Mouse (Mus musculus) MEL (cell line): ENCODE measurements at regions not wholly inside any gene's neighbourhood (a gene's known extent, or its start where the extent isn't known, plus 50 kb on each side); places are given as distances from the start of the nearest gene placed in this dataset.

Source experiments
- BHLHE40 ChIP-seq: IDR thresholded peaks from 2 replicates; pipeline ENCODE4 v1.6.1; 2012; ENCODE audit warnings: low read depth, mild to moderate bottlenecking, inconsistent platforms, low read length, improper control_type of control experiment, borderline replicate concordance
- CTCF ChIP-seq, 3 experiments: IDR thresholded peaks in 2 of 3; conservative IDR thresholded peaks in 1 of 3; 2 replicates each; pipeline ENCODE4 v1.5.1; 2011 to 2012; ENCODE audit warnings: low read length in 3 of 3, low read depth in 2 of 3, mild to moderate bottlenecking in 2 of 3, improper control_type of control experiment in 1 of 3, inconsistent platforms in 1 of 3, mixed read lengths in 1 of 3, moderate library complexity in 1 of 3; ENCODE audit not compliant: control insufficient read depth in 1 of 3, insufficient read depth in 1 of 3, poor library complexity in 1 of 3, severe bottlenecking in 1 of 3
- ETS1 ChIP-seq: IDR thresholded peaks from 2 replicates; pipeline ENCODE4 v1.6.1; 2012; ENCODE audit warnings: low read depth, mild to moderate bottlenecking, inconsistent platforms, low read length, improper control_type of control experiment, moderate library complexity
- GATA1 ChIP-seq: IDR thresholded peaks from 2 replicates; pipeline ENCODE4 v1.6.1; 2011; ENCODE audit warnings: low read depth, low read length, improper control_type of control experiment
- MYB ChIP-seq: IDR thresholded peaks from 2 replicates; pipeline ENCODE4 v1.6.1; 2011; ENCODE audit warnings: mild to moderate bottlenecking, low read depth, low read length, improper control_type of control experiment
- POLR2A ChIP-seq, 2 experiments: IDR thresholded peaks; 2 replicates each; pipeline ENCODE4 v1.6.1; 2011 to 2012; ENCODE audit warnings: low read length in 2 of 2, mild to moderate bottlenecking in 2 of 2, control low read depth in 1 of 2, improper control_type of control experiment in 1 of 2, low read depth in 1 of 2, moderate library complexity in 1 of 2; ENCODE audit not compliant: control insufficient read depth in 1 of 2, insufficient read depth in 1 of 2, poor library complexity in 1 of 2
- POLR2AphosphoS5 ChIP-seq: IDR thresholded peaks from 2 replicates; pipeline ENCODE4 v1.6.1; 2012; ENCODE audit warnings: low read depth, borderline replicate concordance, mild to moderate bottlenecking, inconsistent platforms, low read length, moderate library complexity, mixed read lengths
- RCOR1 ChIP-seq: IDR thresholded peaks from 2 replicates; pipeline ENCODE4 v1.6.1; 2012; ENCODE audit warnings: low read depth, mild to moderate bottlenecking, inconsistent platforms, low read length, improper control_type of control experiment
- SIN3A ChIP-seq: IDR thresholded peaks from 2 replicates; pipeline ENCODE4 v1.6.1; 2012; ENCODE audit warnings: low read length, improper control_type of control experiment, inconsistent platforms
- USF1 ChIP-seq: IDR thresholded peaks from 2 replicates; pipeline ENCODE4 v1.6.1; 2014; ENCODE audit warnings: low read depth, mild to moderate bottlenecking, inconsistent platforms, low read length, improper control_type of control experiment, moderate library complexity
- USF2 ChIP-seq, 2 experiments: IDR thresholded peaks; 2 replicates each; pipeline ENCODE4 v1.6.1; 2011 to 2012; ENCODE audit warnings: improper control_type of control experiment in 2 of 2, low read length in 2 of 2, borderline replicate concordance in 1 of 2, inconsistent platforms in 1 of 2, low read depth in 1 of 2, mild to moderate bottlenecking in 1 of 2; ENCODE audit not compliant: insufficient read depth in 1 of 2

- TF ChIP-seq GATA1, result no peak
- TF ChIP-seq POLR2AphosphoS5, result no peak
- TF ChIP-seq CTCF (IDR thresholded peaks at IDR 0.05 in 2 of 3, conservative IDR thresholded peaks at IDR 0.05 in 1 of 3; ENCODE audit: control insufficient read depth in 1 of 3, insufficient read depth in 1 of 3, low read depth in 2 of 3, low read length in 3 of 3, poor library complexity in 1 of 3, severe bottlenecking in 1 of 3), result no peak
- TF ChIP-seq BHLHE40, result no peak
- no peak for TF ChIP-seq POLR2A (IDR thresholded peaks at IDR 0.05; ENCODE audit: control insufficient read depth in 1 of 2, insufficient read depth in 1 of 2, low read depth in 1 of 2, low read length in 2 of 2, poor library complexity in 1 of 2)
- no peak for TF ChIP-seq MYB
- TF ChIP-seq SIN3A, result no peak
- no peak for TF ChIP-seq USF1
- no peak for TF ChIP-seq USF2 (IDR thresholded peaks at IDR 0.05; ENCODE audit: borderline replicate concordance in 1 of 2, insufficient read depth in 1 of 2, low read depth in 1 of 2, low read length in 2 of 2)
- no peak for TF ChIP-seq ETS1
- TF ChIP-seq RCOR1, result no peak
Measured at GRCm38 (mm10) chr10:67727580-67727979, 178.8 kb upstream of the Ado start.
